Mouse (Mus musculus): ENCODE results near the gene Scgb2b24. TPM values are rescaled to one million over a fixed set of nuclear protein-coding genes. Genes with fewer than 3 reads are reported as not detected.

Scgb2b24 gene
- total RNA-seq (2021), result not detected
- long read RNA-seq, experiment 1, result 0 reads
- long read RNA-seq, experiment 2, result 0 reads

- no peak for DNase-seq (ENCODE audit: low spot score in 2 of 2)
- intact Hi-C loops (cut with DNase I), result no loop called here
Observed at GRCm38 (mm10) chr7:33739212-33739611, at the start of gene Scgb2b24. Gene Scgb2b24 (minus strand): TSS chr7:33739312.

GRCm38 (mm10) chr7:33743499-33743898 is 4.4 kb upstream of the Scgb2b24 start, which contains the start of gene Scgb1b24:
Gene Scgb1b24 (plus strand): TSS chr7:33743799.
- intact Hi-C loops (cut with DNase I), result no loop called here
- DNase-seq (ENCODE audit: low spot score in 2 of 2), result no peak

GRCm38 (mm10) chr7:33689864-33690263 is 49.2 kb downstream of the Scgb2b24 start:
- no peak for DNase-seq (ENCODE audit: low spot score in 2 of 2)
- intact Hi-C loops (cut with DNase I), result no loop called here

Other genes starting within 250 kb of the Scgb2b24 start
- gene Scgb2b21, start 218.9 kb downstream of the Scgb2b24 start, total RNA-seq (2021), result not detected
- not detected for gene Scgb1b24, start 4.5 kb upstream of the Scgb2b24 start, total RNA-seq (2021)
- not detected for gene Scgb2b26, start 205.7 kb upstream of the Scgb2b24 start, total RNA-seq (2021)

Measured in left cerebral cortex, postnatal 14 days (tissue).